Mouse (Mus musculus) midbrain, embryonic 12.5 days (tissue): ENCODE data around the gene Slfnl1. TPM values are rescaled to one million over a fixed set of nuclear protein-coding genes. Genes with fewer than 3 reads are reported as not detected.

ENCODE experiments used
- polyA plus RNA-seq: library from polyadenylated mRNA; unstranded; fragments of >200 nt; fragmentation: Nextera tagmentation; extraction: Ambion mirVana; gene quantifications from 2 replicates; pipeline ENCODE4 v1.2.1, GENCODE M21; 2016

Gene Slfnl1
- polyA plus RNA-seq, 1 experiment from 2014 or later: 0.10 TPM

Other genes with a start within 250 kb of the Slfnl1 start
- gene Foxo6, start 244.9 kb upstream of the Slfnl1 start, polyA plus RNA-seq: 0.15 and 0.25 TPM in 2 replicates
- 64.4 TPM in 2 replicates for gene Scmh1, start 127.0 kb upstream of the Slfnl1 start, polyA plus RNA-seq
- 102 and 106 TPM in 2 replicates for gene Ctps, start 38.0 kb downstream of the Slfnl1 start, polyA plus RNA-seq
- not detected in 2 replicates for gene Gm8439, start 56.5 kb downstream of the Slfnl1 start, polyA plus RNA-seq
- gene Cited4, start 134.3 kb downstream of the Slfnl1 start, polyA plus RNA-seq: 5.3 and 5.4 TPM in 2 replicates
- 3.1 and 3.7 TPM in 2 replicates for gene Kcnq4, start 216.4 kb downstream of the Slfnl1 start, polyA plus RNA-seq